Mouse (Mus musculus) lung, postnatal 0 days (tissue): ENCODE data around the gene H2-DMa. TPM values are rescaled to one million over a fixed set of nuclear protein-coding genes. Genes with fewer than 3 reads are reported as not detected.
A peak's percentile ranks its signal among the peaks of the same experiment; 100 is the strongest.

ENCODE experiments used
- ATAC-seq: fragments of 200-750 bp; cut with Nextera tagmentation; 2 replicates; pipeline ENCODE4 v1.8.0; 2017; ENCODE audit warnings: moderate library complexity
- DNase-seq: peaks from one replicate; pipeline ENCODE4 v3.0.0-alpha.2; 2016; ENCODE audit warnings: low spot score
- H3K27ac ChIP-seq: fragments of 300-500 bp; sonication (generic); 2 replicates; pipeline ENCODE4 v1.5.1; 2014; ENCODE audit warnings: antibody characterized with exemption, mild to moderate bottlenecking, low read length, mixed read lengths
- H3K27me3 ChIP-seq: fragments of 300-500 bp; sonication (generic); replicated peaks from 2 replicates; pipeline ENCODE4 v1.6.1; 2014; ENCODE audit warnings: low read length, mixed read lengths; ENCODE audit not compliant: insufficient read depth
- H3K36me3 ChIP-seq: fragments of 300-500 bp; sonication (generic); 2 replicates; pipeline ENCODE4 v1.6.1; 2014; ENCODE audit warnings: low read length, mixed read lengths; ENCODE audit not compliant: insufficient read depth
- H3K4me1 ChIP-seq: fragments of 300-500 bp; sonication (generic); 2 replicates; pipeline ENCODE4 v1.6.1; 2014; ENCODE audit warnings: antibody characterized with exemption, low read depth, low read length, mixed read lengths; ENCODE audit not compliant: insufficient read depth
- H3K4me2 ChIP-seq: fragments of 300-500 bp; sonication (generic); replicated peaks from 2 replicates; pipeline ENCODE4 v1.6.1; 2014; ENCODE audit warnings: low read depth, mild to moderate bottlenecking, low read length, moderate library complexity, mixed read lengths
- H3K4me3 ChIP-seq: fragments of 300-500 bp; sonication (generic); 2 replicates; pipeline ENCODE4 v1.5.1; 2014; ENCODE audit warnings: low read depth, low read length
- H3K9ac ChIP-seq: fragments of 300-500 bp; sonication (generic); replicated peaks from 2 replicates; pipeline ENCODE4 v1.6.1; 2014; ENCODE audit warnings: low read depth, mild to moderate bottlenecking
- H3K9me3 ChIP-seq: fragments of 300-500 bp; sonication (generic); 2 replicates; pipeline ENCODE4 v1.6.1; 2016; ENCODE audit warnings: low read length, mixed read lengths
- CTCF ChIP-seq: IDR thresholded peaks from 2 replicates; pipeline ENCODE4 v1.5.1; 2016; ENCODE audit warnings: antibody characterized with exemption, mild to moderate bottlenecking
- EP300 ChIP-seq: IDR thresholded peaks from 2 replicates; pipeline ENCODE4 v1.6.1; 2016; ENCODE audit warnings: antibody characterized with exemption, mild to moderate bottlenecking, control low read depth
- WGBS: fragments of 180-500 bp; shearing (Covaris S2); extraction: QIAGEN DNeasy Blood & Tissue Kit; methylation state at CpG from one replicate; pipeline ENCODE4 v1.1.7; 2014; 5-methylcytosine and 5-hydroxymethylcytosine counted together
- polyA plus RNA-seq: library from polyadenylated mRNA; unstranded; fragments of >200 nt; fragmentation: Nextera tagmentation; extraction: Ambion mirVana; gene quantifications from 2 replicates; pipeline ENCODE4 v1.2.1, GENCODE M21; 2015

Gene H2-DMa
- polyA plus RNA-seq, 1 experiment from 2014 or later: 23.9 TPM

DNA sequence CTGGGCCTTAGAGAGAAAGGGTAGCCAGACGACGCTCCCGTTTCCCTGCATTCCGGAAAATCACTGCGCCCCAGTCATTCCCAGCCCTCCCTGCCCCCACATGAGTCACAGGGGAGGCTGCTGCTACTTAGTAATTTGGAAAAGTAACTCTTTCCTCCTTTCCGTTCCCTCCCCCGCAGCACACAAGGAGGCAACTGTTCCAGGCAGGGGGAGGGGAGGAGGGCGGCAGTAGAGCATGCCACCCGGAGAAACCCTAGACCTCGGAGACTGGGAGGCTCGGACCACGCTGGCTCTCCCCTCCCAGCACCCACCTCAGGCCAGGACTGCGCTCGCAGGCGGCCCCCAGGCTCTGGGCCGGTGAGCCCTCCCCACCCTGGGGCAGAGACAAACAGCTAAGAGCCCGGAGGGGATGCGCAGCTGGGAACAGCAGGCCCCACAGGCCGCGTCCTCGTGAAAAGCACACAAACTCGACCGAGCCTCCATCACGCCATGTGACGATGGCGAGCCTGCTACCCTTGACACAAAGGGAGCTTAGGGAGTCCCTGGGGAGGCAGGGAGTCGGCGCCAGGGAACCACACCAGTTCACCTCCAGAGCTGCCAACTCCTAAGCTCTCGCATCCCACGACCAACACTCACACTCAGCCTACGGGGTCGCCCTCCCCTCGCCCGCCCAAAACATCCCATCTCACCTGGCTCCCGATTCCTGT is 2.0 kb downstream of the H2-DMa start:
- TF ChIP-seq CTCF (no peak), EP300 (peak; percentile 69; the same call in 1 of the 2 replicates)
- 1% methylated on average over 24 of the region's 35 CpGs for WGBS

DNA sequence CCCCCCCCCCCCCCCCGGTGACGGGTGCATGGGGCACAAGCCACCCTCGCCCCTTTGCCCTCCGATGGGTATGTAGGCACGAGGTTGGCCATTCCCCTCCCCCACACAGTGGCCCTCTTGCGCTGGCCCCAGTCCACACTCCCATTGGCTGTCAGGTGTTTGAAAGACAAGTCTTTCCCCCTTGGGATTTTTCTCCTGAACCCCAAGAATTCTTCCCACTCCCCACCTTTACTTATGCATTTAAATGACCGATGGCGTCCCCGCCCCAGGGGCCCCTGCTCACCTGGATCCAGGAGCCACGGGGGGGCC is 2.5 kb downstream of the H2-DMa start:
- peak; percentile 81 for DNase-seq
- no peak for TF ChIP-seq EP300
- no peak for TF ChIP-seq CTCF
- no peaks in the 10 kb centered on the region for H3K27me3 ChIP-seq
- no peak for ATAC-seq
- peak overlapping the region; percentile 92 for H3K4me3 ChIP-seq
- 0% methylated on average over 5 of the region's 10 CpGs for WGBS
- peaks cover 14% of the 10 kb centered on the region; the same call in 1 of the 2 replicates for H3K4me1 ChIP-seq
- no peaks in the 10 kb centered on the region for H3K9me3 ChIP-seq
- H3K27ac ChIP-seq: peak overlapping the region; percentile 100
- peak overlapping the region; percentile 94 for H3K4me2 ChIP-seq
- H3K9ac ChIP-seq: peak overlapping the region; percentile 96
- peaks cover 2% of the 10 kb centered on the region; the same call in 1 of the 2 replicates for H3K36me3 ChIP-seq

More for the DNA sequence above, 2.0 kb downstream of the H2-DMa start:
- Histone ChIP-seq H3K4me3 (peak overlapping the region; percentile 92), H3K27ac (peak overlapping the region; percentile 100), H3K9ac (peak overlapping the region; percentile 96), H3K27me3 (no peaks in the 10 kb centered on the region), H3K9me3 (no peaks in the 10 kb centered on the region), H3K4me2 (peak overlapping the region; percentile 94), H3K36me3 (peaks cover 7% of the 10 kb centered on the region), H3K4me1 (peaks cover 17% of the 10 kb centered on the region; the same call in 1 of the 2 replicates)
- ATAC-seq (peak; percentile 39), DNase-seq (peak; percentile 98)

DNA sequence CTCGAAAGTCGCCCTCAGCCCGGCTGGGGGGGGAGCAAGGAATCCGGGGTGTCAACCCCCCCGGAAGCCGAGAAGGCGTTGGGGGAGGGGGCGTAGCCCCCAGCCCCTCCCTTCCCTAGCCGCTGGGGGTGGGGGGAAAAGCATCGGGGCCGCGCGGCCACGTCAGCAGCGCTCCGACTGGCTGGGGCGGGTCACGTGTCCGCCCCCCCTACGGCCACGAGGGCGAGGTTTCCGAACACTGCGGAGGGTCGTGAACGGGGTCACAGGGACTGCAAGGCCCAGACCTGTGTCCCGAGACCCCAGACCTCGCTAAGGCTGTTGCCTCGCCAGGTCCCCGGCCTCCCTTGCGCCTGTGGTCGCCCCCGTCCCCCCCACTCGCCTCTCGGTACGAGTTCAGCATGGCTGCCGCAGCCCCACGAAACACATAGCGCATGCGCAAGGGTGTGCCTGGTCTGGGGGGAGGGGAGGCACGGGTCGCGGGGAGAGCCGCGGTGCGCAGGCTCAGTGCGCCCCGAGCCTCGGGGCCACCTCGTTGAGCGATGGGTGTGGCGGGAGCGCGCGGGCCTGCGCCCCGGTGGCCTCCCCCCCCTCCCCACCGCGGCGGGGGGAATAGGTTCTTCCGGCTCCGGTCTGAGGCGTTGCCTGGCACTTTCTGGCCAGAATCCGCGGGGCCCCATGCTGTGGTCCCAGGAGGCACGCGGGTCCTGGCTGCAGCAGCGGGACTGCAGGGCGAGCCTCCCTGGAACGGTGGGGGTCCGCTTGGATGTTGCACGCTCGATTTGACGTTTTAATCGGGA is 3.0 kb downstream of the H2-DMa start, which contains the start of gene Brd2:
Brd2 (minus strand) TSS at position 447 of the 797 bp plus-strand sequence.
- DNase-seq: peak; percentile 98
- Histone ChIP-seq H3K36me3 (no peaks in the 10 kb centered on the region), H3K4me1 (peaks cover 16% of the 10 kb centered on the region; the same call in 1 of the 2 replicates), H3K27ac (peak within 1 kb of the TSS; percentile 100), H3K4me3 (peak within 1 kb of the TSS; percentile 92), H3K27me3 (no peaks in the 10 kb centered on the region), H3K9ac (peak within 1 kb of the TSS; percentile 96), H3K4me2 (peak within 1 kb of the TSS; percentile 94), H3K9me3 (no peaks in the 10 kb centered on the region)
- 3% methylated on average over 65 of the region's 75 CpGs for WGBS
- peak; percentile 47 for ATAC-seq
- peak; percentile 17; the same call in 1 of the 2 replicates for TF ChIP-seq CTCF
- peak; percentile 77 for TF ChIP-seq EP300

DNA sequence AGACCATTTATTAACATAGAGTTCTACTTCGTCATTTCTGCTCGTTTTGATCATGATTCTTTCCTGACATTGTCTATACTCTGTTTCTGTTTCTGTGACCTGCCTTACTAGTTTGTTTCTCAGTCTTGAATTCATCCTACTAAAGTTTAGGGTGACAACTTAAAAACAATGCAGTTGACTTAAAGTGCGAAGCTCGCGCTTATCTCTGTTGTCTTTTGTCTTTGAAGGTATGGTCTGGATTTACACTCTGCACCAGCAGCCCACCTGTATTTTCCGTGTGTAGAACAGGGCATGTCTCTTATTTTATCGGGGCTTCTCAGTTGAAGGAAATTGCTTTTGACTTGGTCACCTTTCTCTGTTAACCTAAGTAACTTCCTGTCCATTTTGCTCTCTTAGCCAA is 3.8 kb downstream of the H2-DMa start:
- Histone ChIP-seq H3K27me3 (no peaks in the 10 kb centered on the region), H3K4me1 (peaks cover 20% of the 10 kb centered on the region; the same call in 1 of the 2 replicates), H3K9ac (peak overlapping the region; percentile 96), H3K36me3 (no peaks in the 10 kb centered on the region), H3K9me3 (no peaks in the 10 kb centered on the region), H3K4me3 (peak overlapping the region; percentile 92), H3K4me2 (peak overlapping the region; percentile 94), H3K27ac (peak overlapping the region; percentile 100)
- no peak for DNase-seq
- ATAC-seq: no peak
- TF ChIP-seq CTCF (no peak), EP300 (no peak)
- WGBS: 1% methylated on average over 7 of the region's 7 CpGs

DNA sequence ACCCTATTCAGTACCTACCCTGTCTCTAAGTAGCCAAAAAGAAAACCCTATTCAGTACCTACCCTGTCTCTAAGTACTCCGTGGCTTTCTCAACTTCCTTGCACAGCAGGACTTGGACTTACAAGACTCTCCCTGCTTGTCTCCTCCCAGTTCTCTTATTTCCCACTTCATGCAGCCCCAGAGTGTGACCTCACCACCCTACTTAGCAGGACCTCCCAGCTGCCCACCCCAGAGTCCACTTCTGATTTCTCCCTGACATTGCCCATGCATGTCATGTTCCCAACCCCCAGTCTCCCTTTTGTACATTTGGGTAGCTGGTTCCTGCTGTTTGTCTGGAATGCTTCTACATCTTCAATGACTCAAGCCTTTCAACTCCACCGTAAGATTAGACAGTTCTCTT is 4.2 kb downstream of the H2-DMa start:
- 2% methylated on average over 2 of the region's 2 CpGs for WGBS
- DNase-seq (peak; percentile 89), ATAC-seq (no peak)
- H3K4me1 ChIP-seq: peaks cover 22% of the 10 kb centered on the region; the same call in 1 of the 2 replicates
- H3K4me2 ChIP-seq: peak overlapping the region; percentile 94
- H3K36me3 ChIP-seq: no peaks in the 10 kb centered on the region
- no peaks in the 10 kb centered on the region for H3K9me3 ChIP-seq
- no peak for TF ChIP-seq EP300
- TF ChIP-seq CTCF: no peak
- peak overlapping the region; percentile 96; the same call in 1 of the 2 replicates for H3K9ac ChIP-seq
- H3K4me3 ChIP-seq: peak overlapping the region; percentile 92
- peak overlapping the region; percentile 100 for H3K27ac ChIP-seq
- H3K27me3 ChIP-seq: no peaks in the 10 kb centered on the region

DNA sequence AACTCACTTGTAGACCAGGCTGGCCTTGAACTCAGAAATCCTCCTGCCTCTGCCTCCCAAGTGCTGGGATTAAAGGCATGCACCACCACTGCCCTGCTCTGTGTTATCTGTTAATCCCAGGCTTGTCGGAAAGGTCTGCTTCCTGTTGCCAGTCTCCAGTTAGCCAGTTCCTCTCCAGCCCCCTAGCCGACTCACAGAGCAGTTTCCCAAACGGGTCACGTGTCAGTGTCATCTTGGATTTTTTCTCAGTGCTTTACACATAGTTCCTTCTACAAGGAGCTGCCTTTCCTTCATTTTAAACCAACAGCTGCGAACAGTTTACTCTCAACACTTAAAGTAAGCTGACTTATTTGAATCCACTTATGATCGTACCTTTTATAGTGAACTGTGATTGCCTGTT is 5.3 kb downstream of the H2-DMa start:
- TF ChIP-seq CTCF: no peak
- no peak for TF ChIP-seq EP300
- DNase-seq: peak; percentile 60
- Histone ChIP-seq H3K4me1 (peaks cover 30% of the 10 kb centered on the region; the same call in 1 of the 2 replicates), H3K4me3 (no peak overlapping the region), H3K27me3 (no peaks in the 10 kb centered on the region), H3K9ac (no peak overlapping the region), H3K36me3 (no peaks in the 10 kb centered on the region), H3K9me3 (no peaks in the 10 kb centered on the region), H3K4me2 (no peak overlapping the region), H3K27ac (no peak overlapping the region)
- 49% methylated on average over 6 of the region's 6 CpGs for WGBS
- no peak for ATAC-seq
